In genomic region chr13:65111961-65112360, GRCm38 (mm10) we compare ENCODE assay signal across 8 mouse cellular contexts. TPM values are rescaled to one million over a fixed set of nuclear protein-coding genes. Genes with fewer than 3 reads are reported as not detected.
DNase-seq lines count a peak whose midpoint lies in the region; ATAC-seq and TF ChIP-seq lines count a peak whose summit lies in the region.

No protein-coding gene starts in this region.

- peak overlapping the region; percentile 86; the same call in 1 of the 2 replicates for H3K27ac ChIP-seq in heart, embryonic 11.5 days (ENCODE audit: low read depth, low read length)
- H3K27ac ChIP-seq in kidney, embryonic 15.5 days = peak overlapping the region; percentile 94

- peaks cover 21% of the 10 kb centered on the region for H3K4me1 ChIP-seq in G1E (ENCODE audit: insufficient read depth, low read depth, low read length)
- no peaks in the 10 kb centered on the region for H3K4me1 ChIP-seq in heart, embryonic 11.5 days (ENCODE audit: control insufficient read depth, insufficient read depth, low read length)
- peaks cover 6% of the 10 kb centered on the region; the same call in 1 of the 2 replicates for H3K4me1 ChIP-seq in kidney, embryonic 15.5 days

- H3K9ac ChIP-seq in heart, embryonic 11.5 days (ENCODE audit: low read depth, low read length) = peak overlapping the region; percentile 96
- H3K9ac ChIP-seq in kidney, embryonic 15.5 days = peak overlapping the region; percentile 88

- H3K36me3 ChIP-seq in G1E (replicated peaks) = peaks cover 7% of the 10 kb centered on the region
- H3K36me3 ChIP-seq in heart, embryonic 11.5 days (ENCODE audit: control insufficient read depth, insufficient read depth, low read length) = no peaks in the 10 kb centered on the region
- 0 out of 2 replicates have a peak, but pooled peaks cover 5% of the 10 kb centered on the region for H3K36me3 ChIP-seq in kidney, embryonic 15.5 days

- H3K4me2 ChIP-seq in heart, embryonic 11.5 days = peak overlapping the region; percentile 88
- peak overlapping the region; percentile 62 for H3K4me2 ChIP-seq in kidney, embryonic 15.5 days

- no peaks in the 10 kb centered on the region for H3K27me3 ChIP-seq in G1E (ENCODE audit: insufficient read depth, low read length)
- H3K27me3 ChIP-seq in heart, embryonic 11.5 days (ENCODE audit: control insufficient read depth, insufficient read depth, low read length) = no peaks in the 10 kb centered on the region
- no peaks in the 10 kb centered on the region for H3K27me3 ChIP-seq in kidney, embryonic 15.5 days

- peak overlapping the region; percentile 90 for H3K4me3 ChIP-seq in G1E (ENCODE audit: low read depth, low read length)
- peak overlapping the region; percentile 88 for H3K4me3 ChIP-seq in heart, embryonic 11.5 days (ENCODE audit: low read depth, low read length)
- H3K4me3 ChIP-seq in kidney, embryonic 15.5 days (replicated peaks) = peak overlapping the region; percentile 85

- peak; percentile 48 for DNase-seq in G1E (ENCODE audit: low spot score)
- DNase-seq in lung, postnatal 14 days = peak; percentile 9
- peak; percentile 49 to 54 for DNase-seq in spleen, postnatal 36 days (ENCODE audit: low spot score in 2 of 2)
- no peak for DNase-seq in cerebellum, adult 11 months
- no peak for DNase-seq in left cerebral cortex, adult 9 months (ENCODE audit: low spot score in 2 of 2)

- TF ChIP-seq CTCF in G1E (IDR thresholded peaks at IDR 0.05; ENCODE audit: low read depth, low read length) = no peak

- 3% methylated on average over 5 of the region's 5 CpGs for WGBS in heart, embryonic 11.5 days (ENCODE audit: insufficient replicate concordance)
- under 1% methylated on average over 5 of the region's 5 CpGs for WGBS in kidney, embryonic 15.5 days

- peak; percentile 74 for ATAC-seq in G1E (ENCODE audit: extremely low read depth, insufficient number of reproducible peaks, low FRiP score, poor library complexity, severe bottlenecking)
- ATAC-seq in common myeloid progenitor, adult 5-6 weeks (replicated peaks; ENCODE audit: low read depth, poor library complexity, severe bottlenecking) = peak; percentile 82
- no peak for ATAC-seq in heart, embryonic 11.5 days (replicated peaks; ENCODE audit: insufficient number of reproducible peaks, low FRiP score, low TSS enrichment)
- 0 out of 2 replicates have a peak, but pooled peaks have one; percentile 33 for ATAC-seq in kidney, embryonic 15.5 days (replicated peaks; ENCODE audit: low FRiP score)

- no peaks in the 10 kb centered on the region for H3K9me3 ChIP-seq in G1E (replicated peaks)
- no peaks in the 10 kb centered on the region for H3K9me3 ChIP-seq in heart, embryonic 11.5 days (replicated peaks; ENCODE audit: control insufficient read depth, low read length)
- 0 out of 2 replicates have a peak, but pooled peaks cover 2% of the 10 kb centered on the region for H3K9me3 ChIP-seq in kidney, embryonic 15.5 days (replicated peaks)

RNA-seq across cellular contexts. Expression of gene Mfsd14b, which starts 0.8 kb away (rescaled TPM):
- 91.6 and 103 TPM in 2 replicates for total RNA-seq in G1E (2014; fragmentation: Nextera tagmentation)
- 67.1 and 74.7 TPM in 2 replicates for total RNA-seq in G1E (2017)
- polyA plus RNA-seq in G1E (2012) = 21.0 and 23.0 TPM in 2 replicates
- total RNA-seq in common myeloid progenitor, adult 5-6 weeks (2017) = 53.2 and 73.7 TPM in 2 replicates
- polyA plus RNA-seq in heart, embryonic 11.5 days (2014; fragmentation: Nextera tagmentation; extraction: Ambion mirVana) = 35.6 and 37.4 TPM in 2 replicates
- 54.5 and 55.7 TPM in 2 replicates for polyA plus RNA-seq in kidney, embryonic 15.5 days (2015; fragmentation: Nextera tagmentation; extraction: Ambion mirVana)

RNA-seq across cellular contexts. Expression of gene Olfr465-ps1, which starts 25.9 kb away (rescaled TPM):
- not detected in 2 replicates for total RNA-seq in G1E (2014; fragmentation: Nextera tagmentation)
- total RNA-seq in G1E (2017) = 0.11 and 0.12 TPM in 2 replicates
- polyA plus RNA-seq in G1E (2012) = not detected in 2 replicates
- not detected in 2 replicates for total RNA-seq in common myeloid progenitor, adult 5-6 weeks (2017)
- polyA plus RNA-seq in heart, embryonic 11.5 days (2014; fragmentation: Nextera tagmentation; extraction: Ambion mirVana) = not detected in 2 replicates
- polyA plus RNA-seq in kidney, embryonic 15.5 days (2015; fragmentation: Nextera tagmentation; extraction: Ambion mirVana) = not detected in 2 replicates

RNA-seq across cellular contexts. Expression of gene Olfr466, which starts 38.1 kb away (rescaled TPM):
- not detected in 2 replicates for total RNA-seq in G1E (2014; fragmentation: Nextera tagmentation)
- 0.11 and 0.12 TPM in 2 replicates for total RNA-seq in G1E (2017)
- not detected in 2 replicates for polyA plus RNA-seq in G1E (2012)
- not detected in 2 replicates for total RNA-seq in common myeloid progenitor, adult 5-6 weeks (2017)
- not detected in 2 replicates for polyA plus RNA-seq in heart, embryonic 11.5 days (2014; fragmentation: Nextera tagmentation; extraction: Ambion mirVana)
- not detected in 2 replicates for polyA plus RNA-seq in kidney, embryonic 15.5 days (2015; fragmentation: Nextera tagmentation; extraction: Ambion mirVana)

RNA-seq across cellular contexts. Expression of gene Prss47, which starts 59.4 kb away (rescaled TPM):
- total RNA-seq in G1E (2014; fragmentation: Nextera tagmentation) (not detected in 2 replicates), G1E (2017) (0.17 TPM in 1 of 2 replicates, not detected in the other)
- not detected in 2 replicates for polyA plus RNA-seq in G1E (2012)
- not detected in 2 replicates for total RNA-seq in common myeloid progenitor, adult 5-6 weeks (2017)
- polyA plus RNA-seq in heart, embryonic 11.5 days (2014; fragmentation: Nextera tagmentation; extraction: Ambion mirVana) = not detected in 2 replicates
- not detected in 2 replicates for polyA plus RNA-seq in kidney, embryonic 15.5 days (2015; fragmentation: Nextera tagmentation; extraction: Ambion mirVana)

Comparison
In these comparisons a context has a peak if more than half of its experiments do, and no peak if none do; other contexts are left out.
1. DNase-seq: peak in G1E (single experiment), lung, postnatal 14 days (single experiment) and spleen, postnatal 36 days (2 of 2); none in cerebellum, adult 11 months (single experiment) and left cerebral cortex, adult 9 months (0 of 2).
2. Peak in every context shown above with its lines, with median percentiles within 50 percentile points of each other: H3K4me3 ChIP-seq.